Mouse (Mus musculus) inflammation-experienced regulatory T-cells, adult 16 weeks (primary cell): ENCODE results near the gene Tti1. TPM values are rescaled to one million over a fixed set of nuclear protein-coding genes. Genes with fewer than 3 reads are reported as not detected.

Source experiments
- polyA plus RNA-seq: library from polyadenylated mRNA; unstranded; fragments of 100-300 nt; shearing (Covaris generic); gene quantifications from one replicate; pipeline ENCODE4 v1.2.1, GENCODE M21; 2017

Gene Tti1
- polyA plus RNA-seq = 36.1 TPM

GRCm38 (mm10) chr2:158028354-158028863 is at the start of gene Tti1, which contains the start of gene Rprd1b:
Tti1 (minus strand) TSS chr2:158028433.
Rprd1b (plus strand) TSS chr2:158028497.

Other genes with a start within 250 kb of the Tti1 start
- gene Vstm2l, start 113.8 kb downstream of the Tti1 start, polyA plus RNA-seq = not detected
- gene Rprd1b, start 64 bp upstream of the Tti1 start, polyA plus RNA-seq = 53.1 TPM
- 10.7 TPM for gene Tgm2, start 118.0 kb upstream of the Tti1 start, polyA plus RNA-seq
- gene D630003M21Rik, start 200.8 kb upstream of the Tti1 start, polyA plus RNA-seq = not detected
- not detected for gene Bpi, start 229.7 kb upstream of the Tti1 start, polyA plus RNA-seq